Mouse (Mus musculus): ENCODE data around the gene St6gal1. TPM values are rescaled to one million over a fixed set of nuclear protein-coding genes. Genes with fewer than 3 reads are reported as not detected.

St6gal1 gene
- polyA plus RNA-seq, 1 experiment, result 4.2 TPM

DNA sequence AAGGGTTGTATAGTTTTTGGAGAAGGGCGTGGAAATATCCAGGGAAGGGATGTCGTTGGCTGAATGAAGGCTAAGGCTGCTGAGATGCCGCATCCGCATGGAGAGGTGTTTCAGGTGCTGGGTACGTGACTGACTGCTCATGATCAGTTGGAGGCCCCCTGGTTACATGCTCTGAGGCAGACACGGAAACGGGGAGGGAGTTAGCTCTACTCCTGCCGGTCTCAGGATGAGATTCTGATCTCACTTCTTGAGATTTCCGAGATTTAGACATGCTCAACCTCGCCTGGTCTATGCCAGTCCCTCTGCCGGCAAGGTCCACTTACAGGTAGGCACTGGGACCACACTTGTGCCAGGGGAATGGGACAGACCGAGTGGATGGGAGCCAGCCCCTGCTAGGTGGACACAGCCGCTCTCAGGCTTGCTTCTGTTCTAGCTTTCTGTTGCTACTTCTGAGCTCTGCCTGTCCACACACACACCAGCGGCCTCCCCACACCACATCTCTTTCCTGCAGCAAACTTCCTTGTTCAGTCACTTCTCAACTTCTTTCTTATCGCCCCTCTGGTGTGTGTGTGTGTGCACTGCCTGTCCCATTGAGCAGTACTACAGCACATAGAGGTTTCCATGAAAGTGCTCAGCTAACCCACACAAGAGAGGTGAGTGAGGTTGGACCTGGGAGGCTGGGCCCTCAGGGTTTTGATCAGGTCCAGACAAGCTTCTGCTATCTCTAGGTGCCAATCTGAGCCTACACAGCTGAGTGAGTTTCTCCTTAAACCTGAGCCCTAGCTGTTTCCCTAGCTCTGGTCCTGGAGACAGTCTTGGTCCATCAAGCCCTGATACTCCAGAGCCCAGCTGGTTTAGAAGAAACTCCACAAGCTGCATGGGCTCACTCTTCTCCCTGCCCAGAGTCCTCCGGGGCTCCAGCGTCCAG, 44.8 kb downstream of the St6gal1 start:
- TF ChIP-seq CTCF (IDR thresholded peaks at IDR 0.05; ENCODE audit: control insufficient read depth, insufficient read depth, insufficient replicate concordance, low read depth, low read length) (no peak), POLR2A (IDR thresholded peaks at IDR 0.05; ENCODE audit: control insufficient read depth, low read depth, low read length) (no peak)
- H3K4me3 ChIP-seq (ENCODE audit: control insufficient read depth, low read depth, low read length), result no peak overlapping the region
- H3K36me3 ChIP-seq (ENCODE audit: control insufficient read depth, insufficient read depth, low read length), result no peaks in the 10 kb centered on the region
- no peaks in the 10 kb centered on the region for H3K27me3 ChIP-seq (ENCODE audit: control insufficient read depth, insufficient read depth, low read length)
- peak overlapping the region; percentile 67 for H3K27ac ChIP-seq (ENCODE audit: control insufficient read depth, insufficient read depth, low read depth, low read length)
- peaks cover 4% of the 10 kb centered on the region for H3K4me1 ChIP-seq (ENCODE audit: control insufficient read depth, insufficient read depth, low read length)

GRCm38 (mm10) chr16:23269984-23270912, 45.7 kb downstream of the St6gal1 start:
- Histone ChIP-seq H3K27me3 (ENCODE audit: control insufficient read depth, insufficient read depth, low read length) (no peaks in the 10 kb centered on the region), H3K27ac (ENCODE audit: control insufficient read depth, insufficient read depth, low read depth, low read length) (peak overlapping the region; percentile 67), H3K4me3 (ENCODE audit: control insufficient read depth, low read depth, low read length) (no peak overlapping the region), H3K4me1 (ENCODE audit: control insufficient read depth, insufficient read depth, low read length) (peaks cover 4% of the 10 kb centered on the region), H3K36me3 (ENCODE audit: control insufficient read depth, insufficient read depth, low read length) (no peaks in the 10 kb centered on the region)
- no peak for TF ChIP-seq POLR2A (IDR thresholded peaks at IDR 0.05; ENCODE audit: control insufficient read depth, low read depth, low read length)
- no peak for TF ChIP-seq CTCF (IDR thresholded peaks at IDR 0.05; ENCODE audit: control insufficient read depth, insufficient read depth, insufficient replicate concordance, low read depth, low read length)

DNA sequence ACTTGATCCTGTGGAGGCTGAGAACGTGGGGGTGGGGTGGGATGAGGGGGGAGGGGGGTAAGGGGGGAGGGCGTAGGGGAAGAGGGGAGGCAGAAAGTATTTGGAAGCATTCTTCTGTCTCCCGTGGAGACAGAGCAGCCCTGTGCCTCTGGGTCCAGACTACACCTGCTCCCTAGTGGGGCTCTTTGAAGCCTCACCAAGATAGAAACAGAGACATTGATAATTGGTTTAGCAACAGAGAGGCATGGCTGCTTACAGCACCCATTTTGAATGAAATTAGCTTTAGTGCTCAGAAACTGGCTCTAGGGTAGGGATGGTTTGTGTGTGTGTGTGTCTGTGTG, 46.3 kb downstream of the St6gal1 start:
- H3K4me1 ChIP-seq (ENCODE audit: control insufficient read depth, insufficient read depth, low read length), result peaks cover 4% of the 10 kb centered on the region
- no peak overlapping the region for H3K4me3 ChIP-seq (ENCODE audit: control insufficient read depth, low read depth, low read length)
- TF ChIP-seq CTCF (IDR thresholded peaks at IDR 0.05; ENCODE audit: control insufficient read depth, insufficient read depth, insufficient replicate concordance, low read depth, low read length) (no peak), POLR2A (IDR thresholded peaks at IDR 0.05; ENCODE audit: control insufficient read depth, low read depth, low read length) (no peak)
- H3K27me3 ChIP-seq (ENCODE audit: control insufficient read depth, insufficient read depth, low read length), result no peaks in the 10 kb centered on the region
- H3K36me3 ChIP-seq (ENCODE audit: control insufficient read depth, insufficient read depth, low read length), result no peaks in the 10 kb centered on the region
- H3K27ac ChIP-seq (ENCODE audit: control insufficient read depth, insufficient read depth, low read depth, low read length), result peak overlapping the region; percentile 79

- no peaks in the 10 kb centered on the region for H3K36me3 ChIP-seq (ENCODE audit: control insufficient read depth, insufficient read depth, low read length)
- H3K4me1 ChIP-seq (ENCODE audit: control insufficient read depth, insufficient read depth, low read length), result peaks cover 4% of the 10 kb centered on the region
- TF ChIP-seq POLR2A (IDR thresholded peaks at IDR 0.05; ENCODE audit: control insufficient read depth, low read depth, low read length) (no peak), CTCF (IDR thresholded peaks at IDR 0.05; ENCODE audit: control insufficient read depth, insufficient read depth, insufficient replicate concordance, low read depth, low read length) (no peak)
- H3K27ac ChIP-seq (ENCODE audit: control insufficient read depth, insufficient read depth, low read depth, low read length), result peak overlapping the region; percentile 79
- no peak overlapping the region for H3K4me3 ChIP-seq (ENCODE audit: control insufficient read depth, low read depth, low read length)
- no peaks in the 10 kb centered on the region for H3K27me3 ChIP-seq (ENCODE audit: control insufficient read depth, insufficient read depth, low read length)
These were observed 47.4 kb downstream of the St6gal1 start for GRCm38 (mm10) chr16:23271746-23272520.

- Histone ChIP-seq H3K4me1 (ENCODE audit: control insufficient read depth, insufficient read depth, low read length) (peaks cover 4% of the 10 kb centered on the region), H3K27me3 (ENCODE audit: control insufficient read depth, insufficient read depth, low read length) (no peaks in the 10 kb centered on the region), H3K4me3 (ENCODE audit: control insufficient read depth, low read depth, low read length) (no peak overlapping the region), H3K36me3 (ENCODE audit: control insufficient read depth, insufficient read depth, low read length) (no peaks in the 10 kb centered on the region), H3K27ac (ENCODE audit: control insufficient read depth, insufficient read depth, low read depth, low read length) (peak overlapping the region; percentile 79)
- TF ChIP-seq POLR2A (IDR thresholded peaks at IDR 0.05; ENCODE audit: control insufficient read depth, low read depth, low read length) (no peak), CTCF (IDR thresholded peaks at IDR 0.05; ENCODE audit: control insufficient read depth, insufficient read depth, insufficient replicate concordance, low read depth, low read length) (no peak)
These were observed 48.1 kb downstream of the St6gal1 start for GRCm38 (mm10) chr16:23272521-23273230.

- TF ChIP-seq CTCF (IDR thresholded peaks at IDR 0.05; ENCODE audit: control insufficient read depth, insufficient read depth, insufficient replicate concordance, low read depth, low read length) (no peak), POLR2A (IDR thresholded peaks at IDR 0.05; ENCODE audit: control insufficient read depth, low read depth, low read length) (no peak)
- peaks cover 4% of the 10 kb centered on the region for H3K4me1 ChIP-seq (ENCODE audit: control insufficient read depth, insufficient read depth, low read length)
- no peaks in the 10 kb centered on the region for H3K36me3 ChIP-seq (ENCODE audit: control insufficient read depth, insufficient read depth, low read length)
- H3K27me3 ChIP-seq (ENCODE audit: control insufficient read depth, insufficient read depth, low read length), result no peaks in the 10 kb centered on the region
- H3K4me3 ChIP-seq (ENCODE audit: control insufficient read depth, low read depth, low read length), result no peak overlapping the region
- peak overlapping the region; percentile 45 for H3K27ac ChIP-seq (ENCODE audit: control insufficient read depth, insufficient read depth, low read depth, low read length)
These were observed 49.5 kb downstream of the St6gal1 start for GRCm38 (mm10) chr16:23274005-23274404.
